Mouse (Mus musculus) cerebellum, postnatal 10 days (tissue): ENCODE data around the gene Kdm8.
A peak's percentile ranks its signal among the peaks of the same experiment; 100 is the strongest.

ENCODE experiments used
- DNase-seq, 2 experiments: peaks; one replicate each; pipeline ENCODE4 v3.0.0; 2021; ENCODE audit warnings: mixed read lengths in 2 of 2

The Kdm8 gene

DNA sequence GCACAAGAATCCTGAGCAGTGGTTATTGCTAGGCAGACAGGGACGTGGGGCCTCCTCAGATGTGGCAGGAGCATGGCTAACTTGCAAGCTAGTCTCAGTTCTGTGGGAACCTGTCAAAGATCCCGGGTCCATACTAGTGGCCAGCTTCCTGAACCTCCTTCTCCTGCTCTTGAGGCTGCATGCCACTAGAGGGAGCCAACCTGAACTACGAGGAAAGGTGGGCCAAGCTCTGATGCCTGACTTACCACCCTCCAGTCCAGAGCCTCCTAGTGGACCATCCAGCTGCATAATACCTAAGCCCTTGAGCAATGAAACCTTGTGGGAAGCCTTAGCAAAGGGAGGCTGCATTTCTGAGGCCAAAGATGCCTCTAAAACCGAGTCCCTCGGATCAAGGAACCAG, 25.5 kb downstream of the Kdm8 start:
- DNase-seq, result peak; percentile 89 to 91

DNA sequence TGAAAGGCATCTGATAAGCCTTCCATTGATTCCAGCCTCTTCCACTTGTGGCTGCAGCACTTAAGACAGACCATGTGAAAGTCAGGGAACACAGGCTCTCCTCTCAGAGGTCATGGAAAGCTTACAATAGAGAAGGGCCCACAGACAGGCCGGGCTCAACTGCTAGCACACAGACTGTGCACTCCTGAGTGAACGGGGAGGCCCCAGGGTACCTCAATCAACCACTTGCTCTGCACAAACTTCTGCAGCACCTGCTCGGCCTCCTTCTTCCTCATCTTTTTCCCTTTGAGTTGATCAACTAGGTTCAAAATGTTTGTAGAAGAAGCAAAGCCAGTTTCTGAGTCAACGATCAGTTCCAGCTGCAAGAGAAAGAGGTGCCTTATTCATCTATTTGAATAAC, 26.4 kb downstream of the Kdm8 start:
- no peak for DNase-seq

DNA sequence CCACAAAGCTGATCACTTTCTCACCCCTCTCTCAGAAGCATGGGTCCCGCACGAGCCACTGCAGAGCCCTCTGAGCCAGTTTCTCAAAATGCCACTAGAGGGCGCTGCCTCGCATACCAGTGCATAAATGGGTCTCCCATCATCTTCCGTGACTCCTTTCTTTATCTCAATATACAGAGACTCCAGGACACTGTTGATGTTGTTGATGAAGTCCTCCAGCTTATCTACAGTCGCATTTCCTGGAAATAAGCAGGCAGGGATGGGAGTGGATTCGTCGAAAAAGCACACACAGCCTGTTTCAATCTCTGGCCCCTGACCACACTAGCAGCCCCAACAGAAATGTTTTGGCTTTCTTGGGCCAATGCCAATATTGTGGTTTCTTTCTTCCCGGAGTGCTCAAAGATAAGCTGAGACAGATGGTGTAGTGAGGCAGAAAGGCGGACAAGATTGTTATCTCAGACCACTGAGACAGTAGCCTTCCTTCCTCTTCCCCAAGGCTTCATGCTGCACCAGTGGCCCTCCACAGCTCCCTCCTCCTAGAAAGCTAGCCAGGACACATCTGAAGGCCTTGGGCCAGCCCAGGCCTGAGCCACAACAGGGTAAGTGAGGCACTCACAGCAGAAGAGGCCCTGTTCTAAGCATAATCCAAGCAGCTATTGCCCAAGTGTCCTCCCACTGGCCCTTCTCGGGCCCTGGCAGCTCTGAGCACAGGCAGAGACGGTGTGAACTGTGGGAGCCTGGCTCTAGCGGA, 27.7 kb downstream of the Kdm8 start:
- DNase-seq, result peak; percentile 89 to 91

DNA sequence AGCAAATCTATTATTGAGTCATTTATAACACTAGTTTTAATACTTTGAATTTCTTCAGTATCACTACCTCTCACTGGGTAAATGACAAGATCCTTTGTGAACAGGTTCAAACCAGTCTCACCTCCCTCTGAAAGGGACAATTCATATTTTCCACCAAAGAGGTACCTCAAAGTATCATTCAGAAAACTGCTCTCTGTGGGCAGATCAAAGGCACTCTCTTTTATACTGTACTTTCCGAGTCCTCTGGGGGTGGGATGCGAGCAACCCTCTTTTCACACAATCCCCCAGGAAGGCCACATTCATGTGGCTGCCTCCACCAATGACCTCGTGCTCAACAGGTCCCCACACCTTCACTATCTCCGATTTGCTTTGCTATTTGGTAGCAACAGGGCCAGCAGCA, 30.1 kb downstream of the Kdm8 start:
- no peak for DNase-seq

DNA sequence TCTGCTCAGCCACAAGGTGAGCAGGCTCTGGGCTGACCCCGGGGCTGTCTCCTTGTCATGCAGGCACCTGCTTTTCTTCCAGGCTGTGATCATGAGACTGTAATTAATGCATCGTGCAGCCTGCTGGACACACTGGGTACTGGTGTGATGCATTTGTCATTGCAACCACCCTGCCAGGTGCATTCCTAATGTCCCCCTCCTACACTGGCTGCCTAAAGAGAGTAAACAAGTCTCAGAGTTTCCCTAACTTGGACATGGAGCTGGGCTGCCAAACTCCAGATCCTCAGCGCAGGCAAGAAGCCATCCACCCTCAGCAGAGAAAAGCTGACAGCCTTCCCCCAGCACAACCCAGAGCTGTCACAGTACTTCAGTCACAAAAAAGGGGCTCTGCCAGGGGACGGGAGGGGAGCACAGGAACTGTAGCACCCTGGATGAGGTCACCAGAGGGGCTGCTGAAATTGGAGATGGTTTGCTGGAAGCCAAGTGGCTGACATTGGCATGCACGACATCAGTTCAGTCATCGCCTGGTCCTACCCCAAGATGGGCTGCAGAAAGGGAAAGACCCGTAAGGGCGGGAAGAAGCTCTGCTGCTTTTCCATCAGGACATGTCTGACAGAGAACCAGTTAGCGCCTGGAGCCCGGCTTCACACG, 31.2 kb downstream of the Kdm8 start:
- peak; percentile 39 to 45 for DNase-seq

DNA sequence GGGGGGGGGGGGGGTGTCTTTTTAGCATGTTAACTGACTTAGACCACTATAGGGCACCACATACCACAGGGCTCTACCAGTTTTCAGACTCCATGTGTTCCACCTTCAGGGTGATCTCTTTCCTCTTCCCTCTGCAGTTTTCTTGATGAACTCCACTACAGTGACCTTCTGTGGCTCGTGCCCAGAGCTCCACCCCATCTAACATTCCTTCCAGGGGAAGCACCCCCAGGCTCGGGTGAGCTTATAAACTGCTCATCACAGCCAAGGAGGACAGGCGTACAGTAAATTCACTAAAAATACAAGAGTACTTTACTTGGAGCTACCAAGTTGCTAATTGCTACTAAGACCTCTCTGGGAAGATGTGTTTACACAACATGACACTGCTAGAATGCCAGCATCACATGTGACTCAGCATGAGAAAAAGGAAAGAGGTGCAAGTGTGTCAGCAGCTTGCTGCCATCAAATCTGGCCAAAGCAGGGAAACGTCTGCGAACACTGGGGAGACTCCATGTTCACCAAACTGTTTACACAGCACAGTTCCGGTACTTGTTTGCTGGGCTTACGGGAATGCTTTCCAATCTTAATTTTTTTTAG, 34.0 kb downstream of the Kdm8 start:
- DNase-seq, result no peak

DNA sequence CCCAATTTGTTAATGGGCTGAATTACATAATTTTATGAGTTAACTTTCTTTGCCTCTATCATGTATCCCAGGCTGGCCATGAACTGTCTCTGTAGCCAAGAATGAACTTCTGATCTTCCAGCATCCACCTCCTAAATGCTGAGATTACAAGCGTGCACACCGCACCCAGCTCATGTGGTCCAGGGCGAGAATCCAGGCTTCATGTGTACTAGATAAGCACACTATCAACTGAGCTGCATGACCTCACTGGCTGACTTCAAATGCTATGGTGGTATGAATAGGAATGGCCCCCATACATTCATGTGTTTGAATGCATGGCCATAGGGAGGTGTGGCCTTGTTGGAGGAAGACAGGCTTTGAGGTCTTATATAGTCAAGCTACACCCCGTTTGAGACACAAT, 36.0 kb downstream of the Kdm8 start:
- no peak for DNase-seq

DNA sequence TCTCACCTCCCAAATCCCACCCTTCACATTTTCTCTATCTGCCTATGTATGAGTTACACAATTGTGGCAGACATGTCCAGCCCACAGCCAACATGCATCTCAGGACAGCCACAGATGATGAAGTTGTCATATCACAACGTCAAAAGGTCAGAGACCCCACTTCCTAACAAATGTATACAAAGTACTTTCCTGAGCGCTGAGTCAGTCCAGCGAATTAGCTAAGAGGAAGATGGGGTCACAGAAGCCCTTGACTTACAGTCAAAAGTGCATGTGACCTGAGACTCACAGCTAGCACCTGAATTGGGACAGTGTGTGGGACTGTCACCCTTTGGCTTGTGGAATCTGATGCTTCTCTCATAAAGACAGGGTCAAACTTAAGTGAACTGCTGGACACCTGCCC, 37.9 kb downstream of the Kdm8 start:
- no peak for DNase-seq

DNA sequence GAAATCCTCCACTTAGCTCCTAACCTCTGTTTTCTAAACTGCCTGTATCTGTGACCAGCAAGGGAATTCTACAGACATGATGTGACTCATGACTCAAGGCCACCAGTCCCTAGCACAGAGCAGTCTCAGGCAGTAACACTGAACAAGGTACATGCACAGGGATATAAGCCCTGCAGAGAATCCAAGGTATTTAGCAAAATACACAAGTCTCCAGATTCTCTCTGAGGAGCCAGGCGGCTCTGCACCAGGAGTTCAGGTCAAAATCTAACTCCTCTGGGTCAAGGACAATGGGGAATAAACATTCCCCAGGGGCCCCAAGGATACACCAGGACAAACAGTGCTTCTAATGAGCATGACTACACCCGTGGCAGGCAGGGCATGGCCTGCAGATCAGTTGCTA, 38.4 kb downstream of the Kdm8 start:
- no peak for DNase-seq

DNA sequence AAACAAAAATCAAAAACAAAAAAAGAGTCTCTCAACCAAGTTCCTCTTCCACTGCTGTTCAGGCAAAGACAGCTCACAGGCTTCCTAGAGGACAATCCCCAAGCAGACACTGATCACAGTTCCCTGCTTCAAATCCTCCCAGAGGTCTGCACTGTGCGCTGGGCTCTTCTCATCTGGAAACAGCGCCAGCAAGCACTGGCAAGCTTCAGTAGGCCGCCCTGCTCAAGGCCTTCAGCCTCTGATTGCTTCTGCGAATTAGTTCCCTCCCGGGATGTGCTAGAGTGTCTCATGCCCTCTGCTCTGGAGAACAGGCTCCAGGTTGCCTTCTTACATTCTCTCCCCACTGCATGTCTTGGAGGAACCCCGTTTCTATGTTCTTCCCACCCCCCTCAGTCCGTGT, 40.3 kb downstream of the Kdm8 start:
- no peak for DNase-seq

DNA sequence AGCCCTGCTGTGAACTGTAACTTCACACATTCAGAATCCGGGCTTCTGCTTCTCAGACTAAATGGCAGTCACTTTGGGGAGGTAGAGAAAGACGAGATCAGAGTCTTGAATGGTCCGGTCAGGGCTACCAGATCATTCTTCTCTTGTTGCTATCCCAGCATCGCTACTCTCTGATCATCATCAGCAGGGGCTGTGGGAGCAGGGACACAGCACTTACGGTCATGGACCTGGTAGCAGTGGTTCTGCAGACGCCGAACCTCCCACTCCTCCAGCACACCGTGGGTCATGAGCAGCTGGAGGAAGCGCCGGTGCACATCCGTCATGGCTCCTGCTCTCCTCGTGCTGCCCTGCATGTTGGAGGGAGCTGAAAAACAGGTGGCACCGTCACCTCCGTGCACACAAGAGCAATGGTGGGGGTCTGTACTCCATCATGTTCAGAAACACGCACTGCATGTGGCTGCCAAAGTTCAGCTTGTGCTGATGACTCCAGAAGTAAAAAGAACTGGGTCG, 41.7 kb downstream of the Kdm8 start:
- DNase-seq, result no peak

DNA sequence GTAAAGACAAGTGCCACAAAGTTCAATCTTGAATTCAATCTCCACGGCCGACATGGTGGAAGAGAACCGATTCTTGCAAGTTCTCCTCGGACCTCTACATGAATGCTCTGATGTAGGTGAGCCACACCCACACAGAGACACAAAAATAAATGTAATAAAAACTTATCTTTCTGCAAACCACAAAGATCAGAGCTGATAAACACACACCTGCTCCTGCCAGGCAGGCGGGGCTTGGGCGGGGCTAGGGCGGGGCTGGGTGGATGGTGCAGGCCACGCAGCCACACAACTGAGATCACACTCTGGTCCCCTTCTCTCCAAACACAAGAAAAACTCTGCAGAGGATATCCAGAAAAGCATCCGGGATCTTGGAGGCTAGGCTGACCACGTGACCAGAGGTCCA, 42.6 kb downstream of the Kdm8 start:
- no peak for DNase-seq

DNA sequence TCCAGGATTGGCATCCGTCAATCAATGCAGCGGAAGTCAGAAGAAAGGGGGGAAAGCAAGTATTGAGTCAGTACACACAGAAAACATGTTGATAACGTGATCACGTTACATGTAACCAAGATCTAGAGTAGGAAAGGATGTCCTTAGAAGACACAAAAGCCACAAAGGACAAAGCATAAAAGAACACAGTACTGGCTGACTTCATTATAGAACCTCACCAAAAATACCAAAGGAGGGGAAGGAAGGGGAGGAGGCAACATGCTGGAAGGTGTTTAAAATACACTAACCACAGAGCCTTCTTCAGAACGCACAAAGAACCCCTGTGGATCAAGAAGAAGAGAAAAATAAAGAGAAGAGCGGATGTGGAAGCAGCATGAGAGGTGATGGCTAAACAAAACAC, 44.2 kb downstream of the Kdm8 start:
- no peak for DNase-seq

DNA sequence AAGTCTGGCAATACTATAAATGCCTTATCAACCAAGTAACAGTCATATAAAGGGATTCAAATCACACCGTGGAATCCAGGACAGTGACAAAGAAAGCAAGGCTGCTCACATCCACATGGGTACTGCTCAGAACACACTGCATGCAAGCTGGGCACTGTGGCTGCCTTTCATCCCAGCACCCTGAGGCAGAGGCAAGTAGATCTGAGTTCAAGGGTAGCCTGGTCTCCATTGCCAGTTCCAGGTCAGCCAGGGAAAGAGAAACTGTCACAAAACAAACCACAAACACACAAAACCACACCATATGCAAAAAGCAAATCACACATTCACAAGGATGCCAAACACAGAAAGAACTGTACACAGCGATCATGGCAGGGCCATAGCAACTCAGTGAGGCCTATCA, 45.2 kb downstream of the Kdm8 start:
- DNase-seq, result no peak

DNA sequence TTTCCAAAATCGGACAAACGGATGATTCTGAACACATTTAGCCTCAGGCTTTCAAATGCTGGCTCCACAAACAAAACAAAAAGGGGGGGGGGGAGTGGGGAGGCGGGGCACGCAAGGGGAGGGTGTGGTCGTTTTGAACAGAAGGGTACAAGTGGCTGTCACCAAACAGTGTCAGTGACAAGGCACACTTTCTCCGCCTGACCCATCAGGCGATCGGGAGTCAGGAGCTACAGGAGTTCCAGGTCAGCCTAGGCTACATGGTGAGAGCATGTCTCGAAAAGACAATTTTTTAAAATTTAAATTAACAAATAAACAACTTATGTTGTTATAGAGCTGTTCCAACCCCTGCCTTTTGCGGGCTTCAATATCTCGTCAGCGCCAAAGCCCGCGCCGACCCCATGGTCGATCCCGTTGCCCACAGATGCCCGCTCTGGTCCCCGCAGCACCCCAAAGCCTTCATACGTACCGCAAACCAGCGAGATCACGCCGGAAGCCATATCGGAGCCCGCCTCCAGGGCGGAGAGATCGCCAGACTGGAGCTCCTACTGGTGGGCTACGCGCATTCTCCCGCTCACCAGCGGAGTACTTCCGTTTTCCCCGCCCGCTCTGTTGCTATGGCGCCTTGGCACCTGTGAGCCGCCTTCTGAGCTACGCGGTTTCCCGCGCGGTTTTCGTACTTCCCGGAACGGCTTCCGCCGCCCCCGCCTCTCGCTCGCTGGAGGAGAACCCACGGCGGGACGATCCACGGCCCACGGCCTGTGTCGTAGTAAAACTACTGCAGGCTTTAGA, 46.7 kb downstream of the Kdm8 start, which contains the start of gene Nsmce1:
Nsmce1 (minus strand) TSS at position 650 of the 789 bp plus-strand sequence.
- peak; percentile 95 to 97 for DNase-seq

DNA sequence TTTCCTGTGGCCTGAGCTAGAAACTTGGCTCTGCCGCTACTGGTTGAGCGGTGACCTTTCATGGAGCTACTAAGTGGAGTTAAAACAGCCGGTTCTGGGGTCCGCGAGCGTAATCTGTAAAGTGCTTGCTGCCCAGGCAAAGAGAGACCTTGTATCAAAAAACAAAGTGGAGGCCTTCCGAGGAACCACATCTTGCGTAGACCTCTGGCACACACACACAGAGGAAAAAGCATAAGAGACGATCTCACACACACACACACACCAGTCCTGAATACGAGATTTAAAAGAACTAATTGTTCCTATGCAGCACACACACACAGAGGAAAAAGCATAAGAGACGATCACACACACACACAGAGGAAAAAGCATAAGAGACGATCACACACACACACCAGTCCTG, 47.3 kb downstream of the Kdm8 start:
- no peak for DNase-seq

DNA sequence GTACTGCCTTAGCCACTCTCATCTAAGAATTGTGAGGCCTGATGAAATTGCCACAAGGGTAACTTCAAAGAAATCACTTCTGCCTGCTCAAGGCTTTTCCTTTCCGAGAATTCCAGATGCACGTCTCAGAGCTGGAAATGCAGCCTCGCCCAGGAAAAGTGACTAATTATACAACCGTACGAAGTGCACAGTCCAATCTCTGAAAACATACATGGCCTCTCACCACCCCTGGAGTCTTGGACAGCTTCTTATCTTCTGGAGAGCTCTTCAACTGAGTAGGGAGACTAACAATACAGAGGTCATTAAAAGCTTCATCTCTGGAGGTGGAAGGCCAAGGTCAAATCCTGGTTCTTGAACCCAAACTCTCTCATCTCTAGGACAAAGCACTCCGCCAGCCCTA, 48.1 kb downstream of the Kdm8 start:
- DNase-seq, result no peak

DNA sequence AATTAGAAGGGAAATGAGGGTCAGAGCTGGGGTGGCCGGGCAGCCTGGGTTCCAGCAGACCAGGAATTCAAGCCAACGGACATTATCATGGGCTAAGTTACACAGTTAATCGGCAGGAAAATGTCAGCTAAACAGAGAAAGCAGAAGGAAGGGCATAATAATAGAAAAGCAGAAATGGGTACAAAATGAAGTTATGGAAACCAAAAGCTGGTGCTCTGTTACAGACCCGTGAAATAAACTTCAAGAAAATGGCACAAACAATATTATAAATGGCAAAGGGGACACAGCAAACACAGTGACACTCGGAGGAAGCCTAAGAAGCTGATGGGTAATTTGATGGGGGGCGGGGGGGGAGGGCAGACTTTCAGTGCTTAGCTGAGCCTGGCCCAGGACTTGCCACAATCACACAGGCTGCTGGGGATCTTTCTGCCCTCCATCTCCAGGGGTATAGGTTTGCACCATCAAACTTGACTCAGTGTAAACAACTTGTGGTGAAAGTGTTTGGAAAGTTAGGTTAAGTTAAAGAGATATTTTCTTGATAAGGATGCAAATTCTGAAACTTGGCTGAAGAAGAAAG, 51.5 kb downstream of the Kdm8 start:
- DNase-seq, result no peak

DNA sequence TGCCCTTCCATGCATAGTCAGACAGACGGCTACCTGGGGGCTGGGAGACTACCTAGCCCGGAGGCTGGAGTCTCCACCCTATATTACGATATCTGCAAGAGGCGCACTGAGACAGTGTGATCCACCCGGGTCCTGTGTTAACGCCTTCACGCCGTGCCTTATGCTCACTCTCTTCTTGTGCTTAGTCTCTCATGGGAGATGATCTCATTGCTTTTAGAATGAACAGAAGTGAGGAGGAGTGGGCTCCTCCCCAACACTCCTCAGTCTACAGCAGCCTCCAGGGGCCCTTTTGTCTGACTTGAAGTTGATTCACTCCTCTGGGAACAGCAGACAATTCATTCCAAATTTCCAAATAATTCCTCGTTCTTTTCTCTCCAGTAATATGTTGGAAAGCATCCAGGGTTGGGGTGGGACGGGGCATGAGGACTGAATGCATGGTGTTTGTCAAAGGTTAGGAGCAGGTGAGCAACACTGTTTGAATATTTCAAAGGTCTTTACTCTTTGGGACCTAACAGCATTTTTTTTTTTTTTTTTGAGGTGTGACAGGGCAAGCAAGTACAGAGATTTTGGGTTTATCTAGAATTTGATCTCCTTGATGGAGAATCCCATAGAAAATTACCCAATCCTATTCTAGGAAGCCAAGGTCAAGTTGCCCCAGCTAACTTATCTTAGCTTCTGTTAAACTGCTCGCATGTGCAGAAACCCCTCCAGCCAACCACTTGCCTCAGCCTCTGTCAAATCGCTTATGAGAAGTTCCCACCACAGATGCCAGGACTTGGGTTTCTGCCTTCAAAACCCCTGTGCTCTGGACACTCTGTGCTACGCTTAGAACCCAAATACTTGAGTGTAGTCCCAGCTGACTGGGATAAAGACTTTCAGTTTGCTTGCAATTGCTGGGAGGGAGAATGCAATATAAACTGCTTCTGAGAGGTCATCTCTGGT, 55.7 kb downstream of the Kdm8 start:
- DNase-seq, result no peak

DNA sequence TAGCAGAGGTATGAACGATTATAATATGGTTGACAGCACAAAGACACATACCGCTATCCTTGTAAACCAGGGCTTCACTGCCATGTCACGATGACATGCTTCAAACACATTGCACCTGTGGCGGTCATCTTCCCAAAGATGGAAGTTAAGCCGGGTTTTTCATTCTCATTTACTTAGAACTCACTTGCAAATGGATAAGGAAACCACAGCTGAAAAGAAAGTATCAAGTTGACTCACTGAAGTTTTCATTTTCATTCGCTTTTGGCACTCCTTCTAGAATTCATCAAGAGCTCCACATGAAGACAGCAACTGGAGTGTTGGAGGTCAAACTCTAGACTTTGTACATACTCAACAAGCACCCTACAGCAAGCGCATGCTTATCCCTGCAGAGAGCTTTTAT, 56.4 kb downstream of the Kdm8 start:
- no peak for DNase-seq

DNA sequence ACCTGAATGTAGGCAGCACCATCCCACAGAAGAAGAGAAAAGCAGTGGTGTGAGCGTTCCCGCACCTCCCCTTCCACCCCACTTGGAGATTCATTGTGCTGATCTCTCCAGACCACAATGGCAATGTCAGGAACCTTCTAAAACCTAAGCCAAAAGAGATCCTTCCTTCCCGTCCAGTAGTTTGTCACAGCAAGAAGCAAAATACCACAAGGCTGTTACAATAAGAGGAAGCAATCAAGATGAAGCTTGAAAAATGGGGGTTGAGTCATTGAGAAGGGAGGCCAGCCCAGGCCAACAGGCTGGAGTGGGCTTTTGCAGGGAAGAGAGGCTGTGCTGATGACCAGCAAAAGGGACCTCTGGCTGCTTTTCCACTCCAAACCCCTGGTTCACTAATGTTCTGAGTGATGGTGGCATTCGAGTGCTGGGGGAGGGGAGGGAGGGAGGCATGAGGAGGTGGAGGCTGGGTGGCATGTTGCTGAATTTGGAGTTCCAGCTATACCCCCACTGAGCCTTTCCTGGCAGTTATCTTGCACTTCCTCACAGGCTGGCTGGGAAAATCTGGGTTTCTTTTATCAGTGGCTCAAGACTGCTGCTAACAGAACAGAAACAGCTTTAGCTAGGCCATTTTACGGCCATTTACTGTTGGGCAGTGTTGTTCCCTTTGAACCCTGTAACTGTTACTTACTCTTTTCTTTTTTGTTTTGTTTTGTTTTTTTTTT, 59.1 kb downstream of the Kdm8 start:
- DNase-seq, result no peak
